Mouse (Mus musculus): Measurements from ENCODE around the gene Chrna7. TPM values are rescaled to one million over a fixed set of nuclear protein-coding genes. Genes with fewer than 3 reads are reported as not detected.

Gene Chrna7
- 1.6 and 2.3 TPM in 2 replicates for polyA plus RNA-seq (2011; ENCODE audit: insufficient read depth, insufficient read length, low read depth, missing spikeins)

- Histone ChIP-seq H3K27me3 (ENCODE audit: control insufficient read depth, insufficient read depth, low read length, poor library complexity, severe bottlenecking) (peaks cover 2% of the 10 kb centered on the region; the same call in 1 of the 2 replicates), H3K9me3 (replicated peaks; ENCODE audit: control insufficient read depth, insufficient read depth, low read length, poor library complexity, severe bottlenecking) (no peaks in the 10 kb centered on the region), H3K9ac (ENCODE audit: low read depth, poor library complexity, severe bottlenecking) (peak within 1 kb of the TSS; percentile 83), H3K4me3 (ENCODE audit: low read depth, low read length) (peak within 1 kb of the TSS; percentile 91), H3K27ac (ENCODE audit: insufficient read depth, low read length) (no peak within 1 kb of the TSS), H3K36me3 (ENCODE audit: control insufficient read depth, insufficient read depth, low read length, poor library complexity, severe bottlenecking) (no peaks in the 10 kb centered on the region), H3K4me1 (ENCODE audit: control insufficient read depth, insufficient read depth, low read length) (no peaks in the 10 kb centered on the region)
- TF ChIP-seq CTCF (IDR thresholded peaks at IDR 0.05; ENCODE audit: low read depth, low read length), result peak; percentile 19
- TF ChIP-seq EP300 (IDR thresholded peaks at IDR 0.05; ENCODE audit: insufficient read depth, low read depth, low read length), result no peak
Observed at GRCm38 (mm10) chr7:63212084-63212723, at the start of gene Chrna7. TSS of gene Chrna7 (minus strand) at chr7:63212569.

- H3K36me3 ChIP-seq (ENCODE audit: control insufficient read depth, insufficient read depth, low read length, poor library complexity, severe bottlenecking), result no peaks in the 10 kb centered on the region
- no peaks in the 10 kb centered on the region for H3K4me1 ChIP-seq (ENCODE audit: control insufficient read depth, insufficient read depth, low read length)
- H3K9ac ChIP-seq (ENCODE audit: low read depth, poor library complexity, severe bottlenecking), result no peak overlapping the region
- H3K27ac ChIP-seq (ENCODE audit: insufficient read depth, low read length), result no peak overlapping the region
- H3K9me3 ChIP-seq (replicated peaks; ENCODE audit: control insufficient read depth, insufficient read depth, low read length, poor library complexity, severe bottlenecking), result no peaks in the 10 kb centered on the region
- no peak overlapping the region for H3K4me3 ChIP-seq (ENCODE audit: low read depth, low read length)
- no peaks in the 10 kb centered on the region for H3K27me3 ChIP-seq (ENCODE audit: control insufficient read depth, insufficient read depth, low read length, poor library complexity, severe bottlenecking)
- TF ChIP-seq POLR2A (IDR thresholded peaks at IDR 0.05; ENCODE audit: insufficient read depth, low read length) (no peak), EP300 (IDR thresholded peaks at IDR 0.05; ENCODE audit: insufficient read depth, low read depth, low read length) (no peak), CTCF (IDR thresholded peaks at IDR 0.05; ENCODE audit: low read depth, low read length) (no peak)
Observed at GRCm38 (mm10) chr7:63249404-63249803, 37.0 kb upstream of the Chrna7 start.

GRCm38 (mm10) chr7:63237852-63238516, 25.6 kb upstream of the Chrna7 start:
- Histone ChIP-seq H3K27ac (ENCODE audit: insufficient read depth, low read length) (no peak overlapping the region), H3K9ac (ENCODE audit: low read depth, poor library complexity, severe bottlenecking) (no peak overlapping the region), H3K36me3 (ENCODE audit: control insufficient read depth, insufficient read depth, low read length, poor library complexity, severe bottlenecking) (no peaks in the 10 kb centered on the region), H3K4me3 (ENCODE audit: low read depth, low read length) (no peak overlapping the region), H3K9me3 (replicated peaks; ENCODE audit: control insufficient read depth, insufficient read depth, low read length, poor library complexity, severe bottlenecking) (no peaks in the 10 kb centered on the region), H3K27me3 (ENCODE audit: control insufficient read depth, insufficient read depth, low read length, poor library complexity, severe bottlenecking) (no peaks in the 10 kb centered on the region), H3K4me1 (ENCODE audit: control insufficient read depth, insufficient read depth, low read length) (no peaks in the 10 kb centered on the region)
- TF ChIP-seq CTCF (IDR thresholded peaks at IDR 0.05; ENCODE audit: low read depth, low read length), result no peak
- TF ChIP-seq POLR2A (IDR thresholded peaks at IDR 0.05; ENCODE audit: insufficient read depth, low read length), result no peak
- TF ChIP-seq EP300 (IDR thresholded peaks at IDR 0.05; ENCODE audit: insufficient read depth, low read depth, low read length), result no peak

GRCm38 (mm10) chr7:63225066-63225780, 12.9 kb upstream of the Chrna7 start:
- H3K27ac ChIP-seq (ENCODE audit: insufficient read depth, low read length), result 0 out of 2 replicates have a peak overlapping the region, but pooled peaks have one; percentile 4
- TF ChIP-seq CTCF (IDR thresholded peaks at IDR 0.05; ENCODE audit: low read depth, low read length) (no peak), EP300 (IDR thresholded peaks at IDR 0.05; ENCODE audit: insufficient read depth, low read depth, low read length) (peak; percentile 76)

GRCm38 (mm10) chr7:63211641-63212083, 707 bp downstream of the Chrna7 start:
- H3K4me3 ChIP-seq (ENCODE audit: low read depth, low read length), result peak overlapping the region; percentile 91
- H3K9ac ChIP-seq (ENCODE audit: low read depth, poor library complexity, severe bottlenecking), result peak overlapping the region; percentile 83
- H3K4me1 ChIP-seq (ENCODE audit: control insufficient read depth, insufficient read depth, low read length), result no peaks in the 10 kb centered on the region
- no peaks in the 10 kb centered on the region for H3K9me3 ChIP-seq (replicated peaks; ENCODE audit: control insufficient read depth, insufficient read depth, low read length, poor library complexity, severe bottlenecking)
- no peaks in the 10 kb centered on the region for H3K36me3 ChIP-seq (ENCODE audit: control insufficient read depth, insufficient read depth, low read length, poor library complexity, severe bottlenecking)
- no peak for TF ChIP-seq CTCF (IDR thresholded peaks at IDR 0.05; ENCODE audit: low read depth, low read length)
- H3K27me3 ChIP-seq (ENCODE audit: control insufficient read depth, insufficient read depth, low read length, poor library complexity, severe bottlenecking), result peaks cover 2% of the 10 kb centered on the region; the same call in 1 of the 2 replicates
- no peak overlapping the region for H3K27ac ChIP-seq (ENCODE audit: insufficient read depth, low read length)

More at GRCm38 (mm10) chr7:63225066-63225780, 12.9 kb upstream of the Chrna7 start:
- Histone ChIP-seq H3K36me3 (ENCODE audit: control insufficient read depth, insufficient read depth, low read length, poor library complexity, severe bottlenecking) (no peaks in the 10 kb centered on the region), H3K4me3 (ENCODE audit: low read depth, low read length) (no peak overlapping the region), H3K9me3 (replicated peaks; ENCODE audit: control insufficient read depth, insufficient read depth, low read length, poor library complexity, severe bottlenecking) (no peaks in the 10 kb centered on the region), H3K9ac (ENCODE audit: low read depth, poor library complexity, severe bottlenecking) (no peak overlapping the region), H3K4me1 (ENCODE audit: control insufficient read depth, insufficient read depth, low read length) (no peaks in the 10 kb centered on the region), H3K27me3 (ENCODE audit: control insufficient read depth, insufficient read depth, low read length, poor library complexity, severe bottlenecking) (no peaks in the 10 kb centered on the region)

Data from ES-Bruce4 (cell line).